Mouse (Mus musculus): ENCODE measurements around the gene Lrrc29. TPM values are rescaled to one million over a fixed set of nuclear protein-coding genes. Genes with fewer than 3 reads are reported as not detected.
A peak's percentile ranks its signal among the peaks of the same experiment; 100 is the strongest.

Lrrc29 gene
- polyA plus RNA-seq, 1 experiment: 6.1 TPM

DNA sequence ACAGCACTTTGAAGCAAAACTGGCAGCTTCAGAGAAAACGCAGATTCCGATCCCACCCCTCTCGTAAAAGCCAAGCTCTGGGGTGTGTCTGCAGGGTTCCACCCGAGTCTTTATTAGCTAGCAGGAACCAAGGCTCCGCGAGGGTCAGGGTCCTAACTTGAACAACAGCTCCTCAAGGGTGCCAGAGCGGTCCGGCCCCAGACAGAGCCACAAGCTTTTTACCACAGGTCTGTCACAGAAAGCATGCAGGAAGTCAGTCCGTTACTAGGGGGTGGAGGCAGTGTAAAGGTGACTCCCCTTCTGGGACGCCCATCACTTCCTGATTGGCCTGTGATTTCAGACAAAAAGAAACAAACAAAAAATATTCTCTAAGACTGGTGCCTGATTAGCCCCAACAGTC is 61.0 kb downstream of the Lrrc29 start:
- DNase-seq (ENCODE audit: low spot score): no peak

DNA sequence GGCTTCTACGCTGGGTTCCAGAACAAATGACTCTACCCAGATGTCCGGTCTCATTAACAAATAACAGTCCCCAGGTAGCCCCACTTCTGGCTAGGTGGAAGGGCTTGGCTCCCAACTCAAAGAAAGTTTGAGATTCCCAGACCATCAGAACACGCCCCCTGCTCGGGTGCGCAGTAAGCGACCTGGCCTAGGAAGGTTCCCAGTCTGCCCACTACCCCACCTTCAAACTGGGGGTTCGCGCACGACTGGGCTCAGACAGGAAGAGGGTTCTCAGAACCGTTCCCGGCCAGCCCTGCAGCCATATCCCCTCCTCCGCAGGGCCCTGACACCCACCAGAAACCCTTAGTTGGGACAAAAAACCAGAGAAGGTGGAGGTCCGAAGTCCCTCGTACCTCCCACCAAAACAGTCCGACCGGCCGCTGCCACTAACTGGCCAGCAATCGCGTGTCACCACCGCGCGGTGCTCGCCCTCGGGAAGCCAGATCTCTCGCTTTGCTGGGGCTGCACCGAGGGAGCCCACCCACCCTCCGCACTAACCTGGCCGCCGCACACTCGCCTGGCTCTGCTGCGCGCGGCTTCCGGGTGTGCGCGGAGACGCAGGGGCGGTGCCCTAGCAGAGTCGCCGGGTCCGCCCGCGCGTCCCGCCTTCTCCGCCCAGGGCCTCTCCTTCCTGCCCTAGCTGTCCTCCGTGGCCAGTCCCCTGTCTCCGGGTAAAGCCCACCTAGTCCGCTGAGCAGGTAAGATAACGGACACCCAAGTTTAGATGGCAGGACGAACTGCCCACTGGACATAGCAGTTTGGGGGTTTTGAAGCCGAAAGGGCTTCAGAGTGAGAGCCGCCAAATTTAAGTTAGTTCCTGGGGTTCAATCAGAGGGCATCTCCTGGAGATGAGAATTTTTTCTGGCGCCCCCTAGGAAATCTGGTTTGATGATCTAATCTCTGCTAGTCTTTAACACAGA is 61.8 kb downstream of the Lrrc29 start, which contains the start of the genes Tradd and Fbxl8:
Gene Tradd (minus strand): TSS at position 586 of the 959 bp plus-strand sequence.
Gene Fbxl8 (plus strand): TSS at position 625 of the 959 bp plus-strand sequence.
- peak; percentile 69 for DNase-seq (ENCODE audit: low spot score)

DNA sequence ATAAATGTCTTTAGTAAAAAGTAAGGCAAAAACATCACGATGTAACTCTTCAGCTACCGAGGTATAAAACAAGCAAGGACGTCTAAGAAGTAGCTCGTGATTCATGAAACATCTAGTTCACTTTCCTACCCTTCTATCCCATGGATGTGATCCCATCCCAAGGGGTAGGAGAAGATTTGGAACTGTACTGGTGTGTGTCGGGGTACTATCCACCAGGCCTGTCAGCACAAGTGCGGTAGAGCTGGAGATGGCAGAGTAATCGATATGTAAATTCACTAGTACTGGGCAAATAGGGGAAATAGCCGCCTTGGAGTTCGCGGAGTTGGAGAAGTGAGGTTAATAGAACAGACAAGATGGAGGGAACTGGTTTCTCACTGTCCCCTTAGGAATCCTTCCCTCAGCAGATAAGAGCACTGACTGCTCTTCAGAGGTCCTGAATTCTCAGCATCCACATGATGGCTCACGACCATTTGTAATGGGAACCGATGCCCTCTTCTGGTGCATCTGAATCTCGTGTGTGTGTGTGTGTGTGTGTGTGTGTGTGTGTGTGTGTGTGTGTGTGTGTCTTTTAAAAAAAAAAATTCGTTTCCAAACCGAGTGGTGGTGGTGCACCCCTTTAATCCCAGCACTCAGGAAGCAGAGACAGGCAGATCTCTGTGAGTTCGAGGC is 62.7 kb downstream of the Lrrc29 start:
- DNase-seq (ENCODE audit: low spot score): no peak

Other genes with a start within 250 kb of the Lrrc29 start
- gene Ces3b, start 242.5 kb downstream of the Lrrc29 start, polyA plus RNA-seq (2012; rRNA removed): not detected in 2 replicates
- not detected in 2 replicates for gene Ces4a, start 194.5 kb downstream of the Lrrc29 start, polyA plus RNA-seq (2012; rRNA removed)
- 28.0 and 30.1 TPM in 2 replicates for gene Cbfb, start 155.6 kb downstream of the Lrrc29 start, polyA plus RNA-seq (2012; rRNA removed)
- gene D230025D16Rik, start 101.1 kb downstream of the Lrrc29 start, polyA plus RNA-seq (2012; rRNA removed): 25.3 and 28.5 TPM in 2 replicates
- gene B3gnt9, start 71.1 kb downstream of the Lrrc29 start, polyA plus RNA-seq (2012; rRNA removed): 34.1 and 34.5 TPM in 2 replicates
- gene Tradd, start 61.7 kb downstream of the Lrrc29 start, polyA plus RNA-seq (2012; rRNA removed): 15.1 and 15.8 TPM in 2 replicates
- gene Fbxl8, start 61.6 kb downstream of the Lrrc29 start, polyA plus RNA-seq (2012; rRNA removed): 9.1 and 9.5 TPM in 2 replicates
- 4.8 TPM in 2 replicates for gene Hsf4, start 56.5 kb downstream of the Lrrc29 start, polyA plus RNA-seq (2012; rRNA removed)
- 2.8 and 4.0 TPM in 2 replicates for gene Nol3, start 50.1 kb downstream of the Lrrc29 start, polyA plus RNA-seq (2012; rRNA removed)
- gene 4931428F04Rik, start 36.4 kb downstream of the Lrrc29 start, polyA plus RNA-seq (2012; rRNA removed): 2.7 and 2.9 TPM in 2 replicates
- 4.3 and 4.5 TPM in 2 replicates for gene Exoc3l, start 30.2 kb downstream of the Lrrc29 start, polyA plus RNA-seq (2012; rRNA removed)
- gene E2f4, start 28.6 kb downstream of the Lrrc29 start, polyA plus RNA-seq (2012; rRNA removed): 59.3 and 75.5 TPM in 2 replicates
- 25.2 and 29.0 TPM in 2 replicates for gene Elmo3, start 20.7 kb downstream of the Lrrc29 start, polyA plus RNA-seq (2012; rRNA removed)
- 72.7 and 103 TPM in 2 replicates for gene Tmem208, start 76 bp upstream of the Lrrc29 start, polyA plus RNA-seq (2012; rRNA removed)
- gene Fhod1, start 21.7 kb upstream of the Lrrc29 start, polyA plus RNA-seq (2012; rRNA removed): 17.0 and 18.4 TPM in 2 replicates
- 2.6 and 3.4 TPM in 2 replicates for gene Slc9a5, start 22.6 kb upstream of the Lrrc29 start, polyA plus RNA-seq (2012; rRNA removed)
- gene Plekhg4, start 47.0 kb upstream of the Lrrc29 start, polyA plus RNA-seq (2012; rRNA removed): 0.25 and 0.50 TPM in 2 replicates
- gene Kctd19, start 87.2 kb upstream of the Lrrc29 start, polyA plus RNA-seq (2012; rRNA removed): 0.06 and 0.10 TPM in 2 replicates
- gene Lrrc36, start 87.3 kb upstream of the Lrrc29 start, polyA plus RNA-seq (2012; rRNA removed): 0.48 and 0.53 TPM in 2 replicates
- gene Tppp3, start 145.2 kb upstream of the Lrrc29 start, polyA plus RNA-seq (2012; rRNA removed): 84.1 and 93.7 TPM in 2 replicates
- gene Zdhhc1, start 170.6 kb upstream of the Lrrc29 start, polyA plus RNA-seq (2012; rRNA removed): 56.7 and 64.7 TPM in 2 replicates
- 0.49 and 0.52 TPM in 2 replicates for gene Hsd11b2, start 192.5 kb upstream of the Lrrc29 start, polyA plus RNA-seq (2012; rRNA removed)
- 144 and 148 TPM in 2 replicates for gene Atp6v0d1, start 239.8 kb upstream of the Lrrc29 start, polyA plus RNA-seq (2012; rRNA removed)